Mouse (Mus musculus) layer of hippocampus, postnatal 36 days (tissue): Measurements from ENCODE around the gene St6galnac3. TPM values are rescaled to one million over a fixed set of nuclear protein-coding genes. Genes with fewer than 3 reads are reported as not detected.

Experiments
- DNase-seq, 2 experiments: peaks; one replicate each; pipeline ENCODE4 v3.0.0; 2022
- total RNA-seq, 2 experiments: library from RNA; stranded (reverse); gene quantifications; 2 replicates each; pipeline ENCODE4 v1.2.3; 2021

St6galnac3 gene
- total RNA-seq, 2 experiments from 2014 or later: 25.2 to 28.9 TPM

GRCm38 (mm10) chr3:153733364-153734159, 8.6 kb upstream of the St6galnac3 start:
- DNase-seq: no peak

GRCm38 (mm10) chr3:153732749-153733148, 7.8 kb upstream of the St6galnac3 start:
- no peak for DNase-seq

- no peak for DNase-seq
Observed at GRCm38 (mm10) chr3:153732035-153732434, 7.1 kb upstream of the St6galnac3 start.

- no peak for DNase-seq
Observed at GRCm38 (mm10) chr3:153728577-153728976, 3.6 kb upstream of the St6galnac3 start.

GRCm38 (mm10) chr3:153723467-153724079, 1.4 kb downstream of the St6galnac3 start:
- DNase-seq: no peak

- no peak for DNase-seq
Observed at GRCm38 (mm10) chr3:153721525-153721924, 3.4 kb downstream of the St6galnac3 start.

- DNase-seq: no peak
Observed at GRCm38 (mm10) chr3:153720922-153721321, 4.1 kb downstream of the St6galnac3 start.

GRCm38 (mm10) chr3:153720296-153720695, 4.7 kb downstream of the St6galnac3 start:
- DNase-seq: no peak

- no peak for DNase-seq
Observed at GRCm38 (mm10) chr3:153719256-153719970, 5.6 kb downstream of the St6galnac3 start.

- DNase-seq: no peak
Observed at GRCm38 (mm10) chr3:153718724-153719123, 6.2 kb downstream of the St6galnac3 start.

- DNase-seq: no peak
Observed at GRCm38 (mm10) chr3:153717742-153718141, 7.2 kb downstream of the St6galnac3 start.

- no peak for DNase-seq
Observed at GRCm38 (mm10) chr3:153715646-153716045, 9.3 kb downstream of the St6galnac3 start.

GRCm38 (mm10) chr3:153710545-153710944, 14.4 kb downstream of the St6galnac3 start:
- no peak for DNase-seq

- no peak for DNase-seq
Observed at GRCm38 (mm10) chr3:153707687-153708086, 17.3 kb downstream of the St6galnac3 start.

- DNase-seq: no peak
Observed at GRCm38 (mm10) chr3:153706901-153707300, 18.1 kb downstream of the St6galnac3 start.

- DNase-seq: no peak
Observed at GRCm38 (mm10) chr3:153701752-153702740, 22.9 kb downstream of the St6galnac3 start.

- DNase-seq: no peak
Observed at GRCm38 (mm10) chr3:153701172-153701571, 23.8 kb downstream of the St6galnac3 start.

- no peak for DNase-seq
Observed at GRCm38 (mm10) chr3:153699086-153699485, 25.9 kb downstream of the St6galnac3 start.

- no peak for DNase-seq
Observed at GRCm38 (mm10) chr3:153692978-153693377, 32.0 kb downstream of the St6galnac3 start.

- DNase-seq: no peak
Observed at GRCm38 (mm10) chr3:153692206-153692813, 32.7 kb downstream of the St6galnac3 start.

GRCm38 (mm10) chr3:153691537-153691936, 33.4 kb downstream of the St6galnac3 start:
- DNase-seq: no peak

GRCm38 (mm10) chr3:153690553-153690952, 34.4 kb downstream of the St6galnac3 start:
- DNase-seq: no peak
